Mouse (Mus musculus) CD4-positive, CD25-positive, alpha-beta regulatory T cell, adult 2 months (primary cell): ENCODE results near the gene Gm17087.

Source experiments
- DNase-seq: peaks from one replicate; pipeline ENCODE4 v3.0.0-alpha.2; 2012; ENCODE audit warnings: low read depth, low spot score

Gene Gm17087

DNA sequence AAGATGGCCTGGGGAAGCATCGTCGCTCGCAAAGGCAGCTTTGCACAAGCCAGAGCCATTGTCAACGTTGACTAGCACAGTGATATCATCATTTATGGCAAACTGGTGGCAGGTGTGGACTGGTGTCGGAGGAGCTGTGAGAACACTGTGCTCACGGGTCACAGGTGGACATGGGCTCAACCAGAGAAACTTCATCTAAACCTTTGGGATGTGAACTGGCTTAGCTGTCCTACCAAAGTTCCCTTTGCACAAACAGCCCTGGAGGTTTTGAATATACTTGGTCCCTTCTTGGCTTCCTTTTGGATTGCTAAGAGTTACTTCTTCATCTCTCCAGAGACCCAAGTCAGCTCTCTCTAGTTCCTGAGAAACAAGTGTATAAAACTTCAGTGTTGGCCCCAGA, at the start of gene Gm17087:
Gm17087 (minus strand) TSS at position 101 of the 400 bp plus-strand sequence.
- no peak for DNase-seq

DNA sequence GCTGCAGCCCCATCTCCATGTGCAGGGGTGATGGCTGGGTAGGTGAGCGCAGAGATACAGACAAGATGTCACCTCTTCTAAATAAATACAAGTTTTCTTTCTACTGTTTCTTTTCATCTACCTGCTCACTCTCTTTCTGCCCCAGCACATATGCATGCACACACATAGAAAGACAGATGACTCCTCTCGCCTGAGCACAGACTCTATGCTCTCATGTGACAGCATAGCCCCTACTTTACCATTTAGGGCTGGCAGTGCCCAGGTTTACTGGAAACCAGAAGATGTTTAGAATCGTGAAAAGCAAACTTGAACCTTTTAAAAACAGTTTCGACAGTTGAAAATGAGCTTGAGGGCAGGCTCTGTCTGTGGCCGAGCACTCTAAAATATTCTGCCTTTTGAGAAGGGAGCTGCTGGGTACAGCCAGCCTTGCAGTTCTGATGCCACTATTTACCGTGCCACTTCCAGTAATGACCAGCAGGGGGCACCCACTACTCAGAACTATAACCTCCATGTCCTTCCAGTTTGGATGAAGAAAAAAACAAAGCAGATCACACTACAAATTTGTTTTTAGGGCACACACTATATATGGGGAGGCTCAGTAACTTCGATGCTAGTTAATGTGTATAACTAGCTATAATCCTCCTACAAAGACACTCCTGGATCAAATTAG, 47.3 kb upstream of the Gm17087 start:
- DNase-seq, result peak; percentile 73

DNA sequence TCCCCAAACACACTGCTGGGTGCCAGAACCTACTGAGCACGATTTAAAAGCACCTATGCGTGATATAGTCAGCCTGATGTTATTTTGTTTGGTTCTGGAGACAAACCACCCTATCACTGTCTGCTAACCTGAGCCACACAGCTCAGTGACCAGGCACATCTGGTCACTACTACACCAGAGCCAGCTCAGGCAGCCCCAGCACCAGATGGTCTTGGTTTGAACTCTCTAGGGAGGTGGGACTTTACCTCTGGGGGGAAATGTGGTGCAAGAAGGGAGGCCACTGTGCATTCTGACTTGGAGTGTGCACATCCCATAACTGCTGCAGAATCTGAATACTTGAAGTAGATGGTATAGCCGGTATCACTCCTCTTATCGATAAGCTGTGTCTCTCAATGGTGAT, 45.2 kb upstream of the Gm17087 start:
- no peak for DNase-seq

DNA sequence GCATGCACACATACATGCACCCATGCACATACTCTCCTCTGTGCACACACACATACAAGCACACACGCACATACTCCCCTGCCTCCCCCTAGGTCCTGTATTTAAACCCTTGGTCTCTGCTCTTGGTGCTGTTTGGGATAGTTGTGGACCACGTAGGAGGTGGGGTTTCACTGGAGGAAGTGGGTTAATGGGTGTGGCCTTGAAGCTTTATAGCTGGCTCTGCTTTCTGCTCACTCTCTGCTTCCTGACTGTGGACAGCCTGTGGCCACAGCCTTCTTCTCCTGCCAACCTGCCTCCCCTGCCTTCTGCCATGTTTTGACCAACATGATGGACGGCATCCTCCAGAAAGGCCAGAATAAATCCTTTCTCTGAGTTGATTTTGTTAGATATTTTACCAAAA, 39.9 kb upstream of the Gm17087 start:
- DNase-seq, result no peak

DNA sequence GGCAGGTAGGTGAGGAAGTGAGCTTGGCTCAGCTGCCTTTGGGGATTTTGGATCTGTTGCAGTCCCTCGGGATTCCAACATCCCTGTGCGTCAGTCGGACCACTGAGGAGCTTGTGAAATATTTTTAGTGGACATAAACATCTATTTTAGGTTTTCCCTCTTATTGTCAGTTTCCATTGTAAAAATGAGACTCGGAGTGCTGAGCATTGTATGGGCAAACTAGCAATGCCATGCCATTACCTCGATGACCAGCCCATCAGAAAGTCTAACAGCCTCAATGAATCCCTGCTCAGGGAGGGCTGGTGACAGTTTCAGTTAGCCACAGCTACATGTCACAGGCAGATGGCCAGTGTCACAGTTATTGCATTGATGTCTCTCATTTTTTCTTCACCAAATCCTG, 39.2 kb upstream of the Gm17087 start:
- DNase-seq, result no peak

DNA sequence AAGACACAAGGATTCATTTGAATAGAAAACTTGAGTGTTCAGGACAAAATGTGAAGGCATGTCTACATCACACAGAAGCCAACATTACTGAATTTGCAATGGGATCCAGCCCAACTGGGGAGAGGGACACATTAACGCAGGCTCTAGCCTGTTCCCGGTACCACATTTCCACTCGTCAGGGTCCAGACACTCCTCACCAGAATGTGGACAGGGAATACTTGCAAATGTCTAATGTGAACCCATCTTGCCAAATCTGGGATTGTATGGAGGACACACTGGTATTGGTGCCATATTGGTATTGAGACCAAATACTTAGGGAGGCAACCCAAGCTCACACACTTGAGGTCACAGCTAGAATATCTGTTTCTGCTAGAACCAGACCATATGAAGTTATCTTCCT, 36.2 kb upstream of the Gm17087 start:
- no peak for DNase-seq

DNA sequence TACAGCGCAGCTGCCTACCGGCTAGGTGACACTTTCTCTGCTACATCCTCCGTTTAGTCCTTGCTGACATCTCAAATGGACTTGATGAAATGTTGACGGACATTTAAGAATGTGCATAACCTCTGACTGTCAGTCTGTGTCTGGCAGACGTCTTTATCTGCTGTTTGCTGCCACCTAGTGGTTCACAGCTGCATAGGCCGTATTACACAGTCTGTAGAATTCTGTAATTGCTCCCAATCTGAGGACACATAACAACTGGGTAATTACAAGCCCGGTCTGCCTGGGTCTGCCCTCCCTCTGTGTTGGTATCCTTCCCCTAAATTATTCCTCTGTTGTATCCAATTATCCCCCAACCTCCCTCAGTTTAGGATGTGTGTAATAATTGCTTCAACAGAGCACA, 31.0 kb upstream of the Gm17087 start:
- peak; percentile 78 for DNase-seq

DNA sequence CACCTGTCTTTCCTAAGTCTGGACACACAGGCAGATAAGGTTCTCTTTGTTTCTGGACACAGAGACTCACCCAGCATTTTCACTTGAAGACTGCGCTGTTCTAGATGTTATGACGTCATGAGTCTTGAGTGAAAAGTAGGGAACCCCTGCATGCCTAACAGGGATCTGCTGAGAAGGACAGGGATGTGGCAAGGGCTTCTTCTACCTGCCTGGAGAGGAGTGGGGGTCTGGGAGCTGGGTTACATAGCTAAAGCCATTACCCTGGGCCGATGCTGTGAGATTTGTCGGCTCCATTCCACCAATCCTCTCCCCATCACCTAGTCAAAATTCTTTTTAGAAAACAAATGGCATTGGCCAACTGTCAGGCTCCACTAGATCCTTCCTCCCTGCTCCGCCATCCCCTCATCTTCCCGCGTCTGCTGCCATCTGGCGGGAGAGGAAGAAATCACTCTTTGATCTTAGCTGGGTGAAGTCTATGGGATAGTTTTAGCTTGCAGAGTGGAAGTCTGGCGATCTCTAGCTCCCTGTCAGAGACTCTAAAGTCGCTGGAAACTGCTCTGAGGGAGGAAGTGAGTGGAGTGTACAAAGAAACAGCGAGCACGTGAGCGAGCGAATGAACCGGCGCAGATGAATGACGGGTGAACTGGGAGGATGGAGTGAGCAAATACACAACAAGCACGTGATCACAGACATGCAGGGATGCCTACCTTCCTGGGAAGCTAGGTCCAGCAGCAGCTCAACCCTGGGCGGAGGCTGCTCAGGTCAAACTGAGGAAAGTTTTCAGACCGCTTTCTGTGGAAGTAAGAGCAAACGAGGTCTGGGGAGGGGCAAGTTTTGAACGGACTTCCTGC, 25.9 kb upstream of the Gm17087 start:
- peak; percentile 77 for DNase-seq

DNA sequence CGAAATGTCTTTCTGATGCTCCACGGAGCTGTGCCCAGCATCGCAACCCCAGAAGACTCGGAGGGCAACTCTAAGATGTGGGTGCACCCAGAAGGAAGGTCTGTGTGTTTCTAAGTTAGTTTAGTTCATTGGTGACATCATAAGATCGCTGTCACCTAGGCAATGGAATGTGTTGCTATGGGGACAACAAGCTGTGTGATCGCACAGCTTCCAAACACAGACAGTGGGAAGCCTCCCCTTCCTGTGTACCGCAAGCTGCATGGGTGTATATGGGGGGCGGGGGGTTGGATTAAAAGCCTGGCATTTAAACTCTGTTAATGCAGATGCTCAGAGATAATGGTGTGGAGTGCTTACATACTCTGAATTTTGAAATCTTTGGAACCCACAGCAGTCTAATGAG, 14.8 kb upstream of the Gm17087 start:
- DNase-seq, result no peak

DNA sequence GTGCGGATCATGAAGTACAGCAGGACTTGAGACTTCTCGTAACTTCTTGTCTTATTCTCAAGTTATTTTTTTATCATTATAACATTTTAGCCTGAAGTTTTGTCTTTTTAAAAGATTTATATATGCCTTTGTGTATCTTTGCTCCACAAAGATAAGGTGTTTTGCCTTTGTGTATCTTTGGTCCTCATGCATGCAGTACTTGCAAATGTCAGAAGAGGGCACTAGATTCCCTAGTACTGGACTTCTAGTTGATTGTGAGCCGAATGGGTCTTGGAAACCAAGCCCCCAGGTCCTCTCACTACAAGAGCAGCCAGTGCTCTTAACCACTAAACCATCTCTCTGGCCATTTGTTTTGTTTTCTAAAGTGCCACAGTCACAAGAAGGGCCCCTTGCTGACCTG, 13.6 kb upstream of the Gm17087 start:
- DNase-seq, result peak; percentile 43

DNA sequence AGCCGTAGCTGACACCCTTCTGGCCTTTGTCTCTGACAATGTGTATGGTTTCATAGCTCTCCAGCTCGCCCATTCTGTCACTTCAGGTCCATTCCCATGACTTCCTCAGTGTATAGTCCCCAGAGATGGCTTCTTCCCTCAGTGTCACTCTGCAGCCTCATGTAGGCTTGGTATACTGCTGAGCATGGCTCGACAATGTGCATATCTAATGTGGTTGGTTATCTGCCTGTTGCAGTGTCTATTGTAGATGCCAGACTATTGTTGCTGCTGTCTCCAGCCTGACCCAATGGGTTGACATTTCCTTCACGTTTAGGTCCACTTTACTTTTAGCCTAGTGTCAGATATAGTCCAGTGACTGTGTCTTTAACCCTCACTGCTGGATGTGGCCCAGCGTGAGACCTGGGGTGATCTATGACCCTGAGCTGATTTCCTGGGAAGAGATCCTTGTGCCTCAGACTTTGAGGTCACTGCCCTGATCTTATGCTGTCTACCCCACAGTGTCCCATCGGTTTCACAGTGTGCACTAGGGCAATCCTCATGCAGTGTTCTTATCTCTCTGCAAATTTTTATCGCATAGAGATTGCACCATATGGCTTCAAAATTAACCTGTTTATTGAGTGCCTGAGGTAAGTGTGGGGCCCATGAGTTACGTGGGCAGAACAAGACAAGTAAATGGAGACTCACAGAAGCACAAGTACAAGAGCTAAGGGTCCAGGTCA, 7.0 kb upstream of the Gm17087 start:
- DNase-seq, result no peak

DNA sequence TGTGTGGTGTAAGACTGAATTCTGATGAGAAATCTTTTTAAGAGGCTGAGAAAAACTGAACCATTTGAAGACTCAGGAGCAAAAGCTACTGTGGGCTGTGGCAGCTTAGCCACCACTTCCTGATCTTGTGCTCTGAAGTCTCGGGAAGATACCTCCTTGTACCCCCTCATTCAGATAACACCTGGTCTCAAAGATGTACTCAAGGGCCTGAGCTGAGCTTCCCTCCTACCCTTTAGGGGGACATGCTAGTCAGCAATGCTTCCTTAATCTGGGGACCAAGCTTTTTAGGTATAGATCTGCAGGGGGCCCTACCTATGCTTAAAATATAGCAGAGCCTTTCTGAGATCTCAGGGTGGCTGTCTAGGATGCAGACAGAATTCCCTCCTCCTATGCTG, 3.9 kb downstream of the Gm17087 start:
- peak; percentile 7 for DNase-seq

DNA sequence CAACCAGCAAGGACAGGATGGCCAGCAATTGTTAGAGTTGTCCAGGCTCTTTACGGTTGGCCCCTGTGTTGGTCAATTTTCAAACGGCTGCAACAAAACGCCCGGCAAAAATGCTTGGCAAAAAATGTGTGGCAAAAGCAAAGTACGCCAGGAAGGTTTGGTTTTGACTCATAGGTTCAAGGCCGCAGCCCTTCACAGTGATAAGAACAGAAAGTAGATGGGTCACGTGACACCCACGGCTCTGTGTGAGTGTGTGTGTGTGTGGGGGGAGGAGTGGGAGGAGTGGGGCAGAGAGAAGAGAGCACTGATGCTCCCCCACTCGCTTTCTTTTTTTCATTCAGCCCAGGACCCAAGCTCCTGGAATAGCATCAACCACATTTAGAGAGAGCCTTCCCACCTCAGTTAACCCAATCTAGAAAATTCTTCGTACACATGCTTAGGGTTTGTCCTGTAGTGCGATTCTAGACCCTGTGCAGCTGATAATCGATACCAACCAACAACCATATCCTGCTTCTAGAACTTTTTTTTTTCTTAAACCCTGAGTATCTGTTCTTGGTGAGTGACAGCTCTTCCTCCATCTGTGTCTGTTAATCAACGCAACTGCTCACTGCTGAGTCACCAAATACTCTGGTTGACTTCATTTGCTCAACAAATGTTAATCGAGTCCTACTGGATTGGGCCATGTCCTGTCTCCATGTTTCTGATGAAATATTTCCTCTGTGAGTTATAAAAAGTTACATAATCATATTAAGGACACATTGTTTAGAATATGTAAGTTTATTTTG, 4.5 kb downstream of the Gm17087 start:
- peak; percentile 71 for DNase-seq

DNA sequence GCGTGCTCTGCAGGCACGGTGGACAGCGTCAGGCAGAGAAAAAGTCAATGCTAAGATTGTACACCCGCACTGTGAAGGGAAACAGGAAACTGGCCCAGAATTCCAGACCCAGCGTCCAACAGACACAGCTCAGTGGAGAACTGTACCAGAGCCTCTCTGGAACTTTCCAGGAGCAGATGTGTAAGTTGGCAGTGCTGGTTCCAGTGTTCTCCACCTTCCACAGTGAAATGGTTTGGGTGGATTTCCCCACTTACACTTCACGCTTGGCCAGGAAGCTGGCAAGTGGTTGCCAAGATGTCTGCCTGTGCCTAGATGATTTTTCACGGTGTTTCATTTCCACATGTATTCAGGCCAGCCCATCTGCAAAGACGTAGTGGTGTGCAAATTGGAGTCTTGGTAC, 8.8 kb downstream of the Gm17087 start:
- no peak for DNase-seq

DNA sequence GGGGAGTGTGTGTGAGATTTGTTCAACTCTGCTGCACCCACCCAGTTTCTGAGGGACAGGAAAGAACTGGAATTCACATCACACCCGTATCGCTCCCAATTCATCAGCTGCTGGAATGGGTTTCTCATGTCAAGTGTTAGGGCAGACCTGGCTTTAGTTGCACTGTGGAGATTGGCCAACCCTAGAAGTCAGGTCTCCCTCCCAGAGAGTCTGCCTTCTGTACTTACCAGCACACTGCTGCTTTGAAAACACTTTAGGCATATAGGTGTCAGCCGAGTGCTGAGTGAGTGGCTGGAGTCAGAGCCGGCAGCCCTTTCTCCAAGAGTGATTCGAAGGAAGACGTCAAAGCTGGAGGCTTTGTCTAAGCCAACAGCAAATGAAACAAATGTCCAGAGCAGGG, 10.5 kb downstream of the Gm17087 start:
- DNase-seq, result no peak

DNA sequence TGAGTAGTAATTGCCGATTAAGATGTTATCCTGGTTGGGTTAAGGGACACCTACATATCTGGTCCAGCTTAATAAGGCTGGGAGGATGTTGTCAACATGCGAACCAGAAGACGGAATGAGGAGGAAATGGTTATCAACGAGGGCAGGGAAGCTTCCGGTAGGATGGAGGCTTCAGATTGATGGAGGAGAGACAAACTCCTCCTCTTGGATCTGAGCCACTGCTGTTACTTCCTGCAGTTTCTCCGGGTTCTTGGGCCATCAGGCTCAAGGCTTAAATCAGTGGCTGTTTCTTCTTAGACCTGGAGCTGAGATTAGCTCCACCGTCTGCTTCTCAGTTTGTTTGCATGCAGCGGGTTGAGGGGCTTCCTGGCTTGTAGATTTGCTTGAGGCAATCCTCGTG, 11.0 kb downstream of the Gm17087 start:
- no peak for DNase-seq

DNA sequence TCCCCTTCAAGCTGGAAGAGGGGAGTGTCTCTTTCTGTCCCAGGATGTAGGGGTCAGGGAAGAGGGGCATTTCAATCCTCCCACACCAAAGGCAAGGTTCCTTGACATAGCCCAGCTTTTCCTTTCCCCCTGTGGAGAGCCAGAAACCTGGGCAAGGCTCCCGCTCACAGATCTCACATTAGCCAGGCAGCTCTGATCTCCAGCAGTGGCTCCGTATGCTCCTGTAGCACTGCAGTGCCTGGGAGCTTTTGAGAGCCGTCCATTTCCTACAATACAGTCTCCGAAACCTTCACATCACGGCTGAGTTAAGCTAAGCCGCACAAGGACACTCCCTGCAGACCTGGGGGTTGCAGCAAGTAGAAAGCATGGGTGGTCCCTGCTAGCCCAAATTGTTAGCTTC, 12.5 kb downstream of the Gm17087 start:
- no peak for DNase-seq

DNA sequence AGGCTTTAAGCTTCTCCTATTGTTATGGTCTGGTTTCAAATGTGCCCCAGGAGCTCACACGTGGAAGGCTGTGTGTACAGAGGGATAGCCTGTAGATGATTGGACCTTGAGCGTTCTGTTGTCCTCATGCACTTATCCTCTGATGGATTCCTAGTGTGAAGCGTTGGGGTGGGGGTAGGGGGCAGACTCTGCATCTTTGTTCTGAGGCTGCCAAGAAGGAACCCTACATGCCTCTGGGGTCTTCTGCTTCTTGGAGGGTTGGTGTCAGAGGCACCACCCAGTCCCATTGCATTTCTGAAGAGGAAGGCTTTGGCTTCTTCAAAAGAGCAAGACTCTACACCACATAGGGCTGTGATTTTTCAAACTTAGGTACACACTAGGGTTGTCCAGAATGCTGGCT, 13.1 kb downstream of the Gm17087 start:
- DNase-seq, result no peak

DNA sequence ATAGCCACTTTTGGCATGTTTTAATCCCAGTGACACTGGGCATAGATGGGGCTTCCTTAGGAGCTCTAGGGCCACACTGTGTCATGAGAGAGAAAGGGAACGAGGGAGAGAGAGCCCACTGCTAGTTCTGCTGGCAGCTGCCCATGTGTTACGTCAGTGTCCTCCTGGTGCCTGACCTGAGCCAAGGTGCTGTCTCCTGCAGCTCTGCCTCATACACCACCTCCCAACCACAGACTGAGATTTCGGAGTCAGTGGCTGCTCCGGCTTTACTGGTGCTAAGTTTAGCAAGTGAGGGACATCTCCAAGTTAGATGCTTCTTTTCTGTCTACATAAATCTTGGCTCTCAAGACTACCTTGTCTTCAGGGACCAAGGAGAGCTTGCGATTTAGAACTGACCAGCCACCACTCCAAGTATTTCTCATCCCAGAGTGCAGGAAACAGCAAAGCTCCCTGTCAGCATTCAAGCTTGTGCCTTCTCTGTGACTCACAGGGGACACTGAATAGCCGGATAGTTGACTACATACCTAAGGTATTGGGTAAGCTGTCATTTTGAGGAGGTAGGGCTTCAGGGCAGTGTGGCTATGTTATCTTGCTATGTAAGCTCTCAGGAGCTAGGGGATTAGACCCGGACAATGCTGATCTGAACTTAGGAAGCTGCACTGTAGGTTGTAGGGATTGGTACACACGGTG, 14.3 kb downstream of the Gm17087 start:
- no peak for DNase-seq

DNA sequence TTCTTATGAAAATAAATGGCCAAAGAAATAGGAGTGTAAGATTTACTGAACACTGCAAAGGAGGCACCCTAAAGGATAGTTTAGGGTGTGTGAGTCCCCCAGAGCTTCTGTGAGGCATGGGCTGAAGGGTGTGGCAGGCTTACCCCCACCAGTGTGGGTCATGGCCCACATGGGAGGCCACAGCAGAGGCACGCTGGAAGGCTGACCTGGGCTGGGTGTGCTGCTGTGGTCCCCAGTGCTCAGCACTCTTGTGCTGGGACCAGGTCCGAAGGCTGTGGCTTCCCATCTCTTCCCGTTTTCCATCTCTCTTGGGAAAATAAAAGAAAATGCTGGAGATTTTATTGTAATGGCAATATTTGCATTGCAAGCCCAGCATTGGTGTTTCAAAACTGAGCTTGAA, 15.1 kb downstream of the Gm17087 start:
- DNase-seq, result no peak

DNA sequence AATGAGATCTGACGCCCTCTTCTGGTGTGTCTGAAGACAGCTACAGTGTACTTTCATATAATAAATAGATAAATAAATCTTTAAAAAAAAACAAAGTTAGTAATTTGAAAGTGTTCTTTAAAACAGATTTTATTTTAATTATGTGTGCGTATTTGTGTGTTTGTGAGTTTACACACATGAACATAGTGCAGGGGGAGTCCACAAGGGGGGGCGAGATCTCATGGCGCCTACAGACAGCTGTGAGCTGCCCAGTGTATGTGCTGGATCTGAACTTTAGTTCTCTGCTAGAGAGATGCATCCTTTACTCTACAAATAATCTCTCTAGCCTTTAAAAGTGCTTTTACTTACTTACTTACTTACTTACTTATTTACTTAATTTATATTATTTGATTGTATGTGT, 18.0 kb downstream of the Gm17087 start:
- no peak for DNase-seq
